Mouse (Mus musculus): ENCODE data around the gene Dab2ip. TPM values are rescaled to one million over a fixed set of nuclear protein-coding genes. Genes with fewer than 3 reads are reported as not detected.

Dab2ip gene
- polyA plus RNA-seq, 1 experiment from 2014 or later: 42.4 TPM

DNA sequence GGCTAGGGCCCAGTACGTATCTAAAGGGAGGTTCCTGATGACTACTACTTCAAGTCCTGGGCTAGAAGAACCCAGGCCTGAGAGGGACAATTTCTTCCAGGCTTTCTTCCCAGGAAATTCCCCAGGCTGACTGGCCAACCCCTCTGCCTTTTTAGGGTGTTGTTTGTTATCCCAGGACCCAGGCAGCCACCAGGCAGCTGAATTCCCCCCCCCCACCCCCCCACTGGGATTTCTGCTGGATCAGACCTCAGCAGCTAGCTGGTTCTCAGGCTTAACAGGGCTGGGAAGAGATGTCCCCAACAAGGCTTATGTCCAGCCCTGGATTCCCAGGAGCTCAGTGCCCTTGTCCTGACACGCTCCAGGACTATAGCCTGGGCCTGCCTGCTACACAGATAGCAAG is 142.9 kb downstream of the Dab2ip start:
- Histone ChIP-seq H3K36me3 (ENCODE audit: control insufficient read depth, insufficient read depth, low read length) (peaks cover 2% of the 10 kb centered on the region; the same call in 1 of the 2 replicates), H3K9me3 (ENCODE audit: control insufficient read depth, low read length) (no peaks in the 10 kb centered on the region), H3K27ac (ENCODE audit: low read depth, low read length) (no peak overlapping the region), H3K9ac (ENCODE audit: low read depth, low read length) (no peak overlapping the region), H3K27me3 (ENCODE audit: control insufficient read depth, insufficient read depth, low read length) (no peaks in the 10 kb centered on the region), H3K4me2 (replicated peaks; ENCODE audit: low read depth, low read length) (no peak overlapping the region), H3K4me3 (ENCODE audit: low read length) (no peak overlapping the region), H3K4me1 (ENCODE audit: control insufficient read depth, insufficient read depth, low read length) (peaks cover 18% of the 10 kb centered on the region)
- 95% methylated on average over 2 of the region's 2 CpGs for WGBS
- ATAC-seq (ENCODE audit: low FRiP score, low TSS enrichment): no peak

DNA sequence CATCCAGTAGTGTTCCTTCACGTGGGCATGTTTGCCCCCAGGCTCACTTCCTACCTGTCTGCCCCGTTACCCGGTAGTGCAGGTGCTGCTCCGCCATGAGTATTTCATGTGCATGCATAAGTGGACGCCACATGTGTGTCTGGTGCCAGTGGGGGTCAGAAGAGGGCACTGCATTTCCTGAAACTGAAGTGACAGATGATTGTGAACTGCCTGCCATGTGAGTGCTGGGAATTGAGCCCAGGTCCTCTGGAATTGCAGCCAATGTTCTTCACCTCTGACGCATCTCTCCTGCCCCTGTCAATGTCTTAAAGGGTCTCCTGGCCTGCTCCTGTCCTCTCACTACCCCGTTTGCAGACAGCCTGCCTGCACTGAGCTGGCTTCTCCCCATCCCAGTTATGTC is 143.9 kb downstream of the Dab2ip start:
- Histone ChIP-seq H3K4me3 (ENCODE audit: low read length) (no peak overlapping the region), H3K36me3 (ENCODE audit: control insufficient read depth, insufficient read depth, low read length) (peaks cover 3% of the 10 kb centered on the region; the same call in 1 of the 2 replicates), H3K9me3 (ENCODE audit: control insufficient read depth, low read length) (no peaks in the 10 kb centered on the region), H3K27ac (ENCODE audit: low read depth, low read length) (no peak overlapping the region), H3K27me3 (ENCODE audit: control insufficient read depth, insufficient read depth, low read length) (no peaks in the 10 kb centered on the region), H3K9ac (ENCODE audit: low read depth, low read length) (no peak overlapping the region), H3K4me2 (replicated peaks; ENCODE audit: low read depth, low read length) (no peak overlapping the region), H3K4me1 (ENCODE audit: control insufficient read depth, insufficient read depth, low read length) (peaks cover 8% of the 10 kb centered on the region)
- WGBS: 83% methylated on average over 7 of the region's 7 CpGs
- no peak for ATAC-seq (ENCODE audit: low FRiP score, low TSS enrichment)

DNA sequence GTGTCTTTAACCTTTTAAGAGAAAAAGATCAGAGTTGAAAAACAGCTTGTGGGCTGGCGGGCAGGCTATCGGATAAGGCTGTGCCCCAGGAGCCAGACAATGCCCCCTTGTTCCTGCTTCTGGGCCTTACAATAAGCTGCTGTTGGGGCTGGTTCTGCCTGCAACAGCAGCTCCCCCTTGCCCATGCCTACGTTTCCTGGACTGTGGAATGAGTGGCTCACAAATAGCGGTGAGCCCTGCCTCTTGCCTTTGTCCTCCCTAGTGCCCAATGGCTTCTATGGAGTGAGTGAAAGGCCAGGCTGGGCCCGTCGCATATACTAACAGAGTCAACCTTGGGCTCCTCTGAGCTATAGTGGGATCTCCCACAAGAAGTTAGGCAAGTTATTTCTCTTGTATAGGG is 144.5 kb downstream of the Dab2ip start:
- Histone ChIP-seq H3K4me2 (replicated peaks; ENCODE audit: low read depth, low read length) (no peak overlapping the region), H3K27ac (ENCODE audit: low read depth, low read length) (peak overlapping the region; percentile 17; the same call in 1 of the 2 replicates), H3K4me1 (ENCODE audit: control insufficient read depth, insufficient read depth, low read length) (peaks cover 6% of the 10 kb centered on the region; the same call in 1 of the 2 replicates), H3K36me3 (ENCODE audit: control insufficient read depth, insufficient read depth, low read length) (peaks cover 8% of the 10 kb centered on the region), H3K4me3 (ENCODE audit: low read length) (no peak overlapping the region), H3K27me3 (ENCODE audit: control insufficient read depth, insufficient read depth, low read length) (no peaks in the 10 kb centered on the region), H3K9ac (ENCODE audit: low read depth, low read length) (no peak overlapping the region), H3K9me3 (ENCODE audit: control insufficient read depth, low read length) (no peaks in the 10 kb centered on the region)
- ATAC-seq (ENCODE audit: low FRiP score, low TSS enrichment): no peak
- WGBS: 86% methylated on average over 6 of the region's 6 CpGs

DNA sequence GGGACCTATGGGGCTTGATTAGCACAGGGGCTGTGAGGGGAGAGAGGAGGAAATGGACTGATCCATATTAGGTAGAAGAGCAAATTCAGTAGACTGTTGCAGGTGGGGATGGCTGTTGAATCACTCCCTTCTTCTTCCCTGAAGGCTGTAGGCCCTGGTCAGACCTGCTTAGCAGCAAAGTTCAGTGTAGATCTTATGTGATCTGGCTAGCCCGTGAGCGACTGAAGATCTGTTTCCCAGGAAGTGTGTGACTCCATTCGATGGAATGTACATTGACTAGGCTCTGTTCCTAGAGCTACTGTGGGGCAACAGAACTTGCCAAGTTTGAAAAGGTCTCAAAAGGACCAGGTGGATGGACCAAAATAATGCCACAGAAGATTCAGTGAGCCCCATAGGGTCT is 145.2 kb downstream of the Dab2ip start:
- no peak overlapping the region for H3K4me2 ChIP-seq (replicated peaks; ENCODE audit: low read depth, low read length)
- H3K27ac ChIP-seq (ENCODE audit: low read depth, low read length): peak overlapping the region; percentile 17; the same call in 1 of the 2 replicates
- H3K27me3 ChIP-seq (ENCODE audit: control insufficient read depth, insufficient read depth, low read length): no peaks in the 10 kb centered on the region
- no peak overlapping the region for H3K9ac ChIP-seq (ENCODE audit: low read depth, low read length)
- 83% methylated on average over 3 of the region's 3 CpGs for WGBS
- H3K4me3 ChIP-seq (ENCODE audit: low read length): no peak overlapping the region
- peaks cover 6% of the 10 kb centered on the region; the same call in 1 of the 2 replicates for H3K4me1 ChIP-seq (ENCODE audit: control insufficient read depth, insufficient read depth, low read length)
- H3K36me3 ChIP-seq (ENCODE audit: control insufficient read depth, insufficient read depth, low read length): peaks cover 14% of the 10 kb centered on the region
- no peaks in the 10 kb centered on the region for H3K9me3 ChIP-seq (ENCODE audit: control insufficient read depth, low read length)
- ATAC-seq (ENCODE audit: low FRiP score, low TSS enrichment): no peak

DNA sequence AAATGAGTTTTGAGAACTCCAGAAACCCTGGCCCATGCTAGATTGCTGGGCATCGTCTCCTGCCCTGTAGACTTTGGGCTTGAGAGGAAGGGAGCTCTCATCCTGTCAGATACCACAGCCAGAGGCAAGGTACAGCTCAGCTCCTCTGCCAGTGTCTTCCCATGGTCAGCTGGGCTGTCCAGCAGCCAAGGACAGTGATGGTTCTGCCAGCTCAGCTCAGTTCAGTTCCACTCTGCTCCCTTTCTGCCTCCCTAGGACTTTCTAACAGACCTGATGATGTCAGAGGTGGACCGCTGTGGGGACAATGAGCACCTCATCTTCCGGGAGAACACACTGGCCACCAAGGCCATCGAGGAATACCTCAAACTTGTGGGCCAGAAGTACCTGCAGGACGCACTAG is 154.5 kb downstream of the Dab2ip start:
- Histone ChIP-seq H3K9ac (ENCODE audit: low read depth, low read length) (no peak overlapping the region), H3K4me1 (ENCODE audit: control insufficient read depth, insufficient read depth, low read length) (peaks cover 5% of the 10 kb centered on the region; the same call in 1 of the 2 replicates), H3K4me3 (ENCODE audit: low read length) (no peak overlapping the region), H3K27me3 (ENCODE audit: control insufficient read depth, insufficient read depth, low read length) (no peaks in the 10 kb centered on the region), H3K4me2 (replicated peaks; ENCODE audit: low read depth, low read length) (no peak overlapping the region), H3K36me3 (ENCODE audit: control insufficient read depth, insufficient read depth, low read length) (peaks cover 93% of the 10 kb centered on the region), H3K9me3 (ENCODE audit: control insufficient read depth, low read length) (no peaks in the 10 kb centered on the region), H3K27ac (ENCODE audit: low read depth, low read length) (no peak overlapping the region)
- ATAC-seq (ENCODE audit: low FRiP score, low TSS enrichment): no peak
- WGBS: 98% methylated on average over 5 of the region's 5 CpGs

DNA sequence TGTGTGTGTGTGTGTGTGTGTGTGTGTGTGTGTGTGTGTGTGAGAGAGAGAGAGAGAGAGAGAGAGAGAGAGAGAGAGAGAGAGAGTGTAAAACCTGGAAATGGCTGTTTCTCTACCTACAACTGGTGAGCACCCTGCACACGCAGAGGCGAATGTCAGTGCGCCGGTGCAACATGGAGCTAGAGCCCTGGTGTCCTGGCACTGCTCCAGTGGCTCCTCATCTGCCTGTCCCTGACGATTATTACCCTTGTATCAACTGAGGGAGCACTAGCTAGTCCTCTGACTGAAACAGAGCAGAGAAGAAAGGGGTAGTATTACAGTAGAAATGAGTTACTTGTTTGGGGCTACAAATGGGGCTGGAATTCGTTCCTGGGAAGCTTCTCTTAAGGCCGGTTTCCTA is 155.4 kb downstream of the Dab2ip start:
- Histone ChIP-seq H3K27ac (ENCODE audit: low read depth, low read length) (no peak overlapping the region), H3K4me1 (ENCODE audit: control insufficient read depth, insufficient read depth, low read length) (peaks cover 5% of the 10 kb centered on the region; the same call in 1 of the 2 replicates), H3K4me3 (ENCODE audit: low read length) (no peak overlapping the region), H3K27me3 (ENCODE audit: control insufficient read depth, insufficient read depth, low read length) (no peaks in the 10 kb centered on the region), H3K4me2 (replicated peaks; ENCODE audit: low read depth, low read length) (no peak overlapping the region), H3K36me3 (ENCODE audit: control insufficient read depth, insufficient read depth, low read length) (peaks cover 93% of the 10 kb centered on the region), H3K9me3 (ENCODE audit: control insufficient read depth, low read length) (no peaks in the 10 kb centered on the region), H3K9ac (ENCODE audit: low read depth, low read length) (no peak overlapping the region)
- WGBS: 82% methylated on average over 7 of the region's 7 CpGs
- no peak for ATAC-seq (ENCODE audit: low FRiP score, low TSS enrichment)

DNA sequence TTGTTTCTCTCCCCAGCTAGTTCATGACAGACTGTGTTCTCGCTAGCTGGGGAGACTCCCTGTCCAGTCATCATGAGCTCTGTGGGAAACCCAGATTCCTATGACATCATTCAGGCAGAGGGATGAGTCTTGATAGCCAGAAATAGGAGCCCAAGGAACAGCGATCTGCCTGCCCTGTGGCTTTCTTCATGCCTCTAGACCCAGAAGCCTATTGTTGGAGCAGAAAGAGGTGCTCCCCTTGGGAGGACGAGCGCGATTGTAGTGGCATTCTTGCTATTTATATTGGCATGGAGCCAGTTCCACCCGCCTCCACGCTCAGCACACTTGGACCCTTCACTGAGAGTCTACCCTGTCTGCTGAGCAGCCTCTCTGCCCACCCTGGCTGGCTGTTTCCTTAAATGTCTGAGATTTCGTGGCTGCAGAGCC is 156.7 kb downstream of the Dab2ip start:
- Histone ChIP-seq H3K27ac (ENCODE audit: low read depth, low read length) (no peak overlapping the region), H3K4me3 (ENCODE audit: low read length) (no peak overlapping the region), H3K4me2 (replicated peaks; ENCODE audit: low read depth, low read length) (no peak overlapping the region), H3K36me3 (ENCODE audit: control insufficient read depth, insufficient read depth, low read length) (peaks cover 97% of the 10 kb centered on the region), H3K27me3 (ENCODE audit: control insufficient read depth, insufficient read depth, low read length) (no peaks in the 10 kb centered on the region), H3K9me3 (ENCODE audit: control insufficient read depth, low read length) (no peaks in the 10 kb centered on the region), H3K4me1 (ENCODE audit: control insufficient read depth, insufficient read depth, low read length) (peaks cover 5% of the 10 kb centered on the region; the same call in 1 of the 2 replicates), H3K9ac (ENCODE audit: low read depth, low read length) (no peak overlapping the region)
- peak; percentile 43; the same call in 1 of the 2 replicates for ATAC-seq (ENCODE audit: low FRiP score, low TSS enrichment)
- WGBS: 52% methylated on average over 8 of the region's 8 CpGs

DNA sequence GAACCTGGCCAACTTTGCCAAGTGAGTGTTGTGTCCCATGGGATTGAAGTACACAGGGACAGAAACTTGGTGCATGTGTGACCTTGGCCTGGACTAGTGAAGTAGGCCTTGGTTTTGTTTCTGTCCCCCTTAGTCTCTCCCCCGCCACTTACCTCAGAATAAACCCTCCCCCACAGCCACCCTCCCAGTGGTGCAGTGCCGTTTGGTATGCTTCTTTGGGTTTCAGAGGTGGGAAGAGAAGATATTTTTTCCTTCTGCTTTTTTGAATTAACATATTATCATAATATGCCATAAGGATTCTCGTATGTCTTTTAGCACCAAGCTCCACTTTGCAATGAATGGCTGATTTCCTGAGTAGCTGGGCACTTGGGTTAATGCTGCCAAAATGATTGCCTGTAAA is 157.4 kb downstream of the Dab2ip start:
- no peaks in the 10 kb centered on the region for H3K27me3 ChIP-seq (ENCODE audit: control insufficient read depth, insufficient read depth, low read length)
- 76% methylated on average over 3 of the region's 3 CpGs for WGBS
- H3K4me3 ChIP-seq (ENCODE audit: low read length): no peak overlapping the region
- H3K27ac ChIP-seq (ENCODE audit: low read depth, low read length): no peak overlapping the region
- no peak for ATAC-seq (ENCODE audit: low FRiP score, low TSS enrichment)
- peaks cover 97% of the 10 kb centered on the region for H3K36me3 ChIP-seq (ENCODE audit: control insufficient read depth, insufficient read depth, low read length)
- H3K4me2 ChIP-seq (replicated peaks; ENCODE audit: low read depth, low read length): no peak overlapping the region
- peaks cover 5% of the 10 kb centered on the region; the same call in 1 of the 2 replicates for H3K4me1 ChIP-seq (ENCODE audit: control insufficient read depth, insufficient read depth, low read length)
- no peaks in the 10 kb centered on the region for H3K9me3 ChIP-seq (ENCODE audit: control insufficient read depth, low read length)
- H3K9ac ChIP-seq (ENCODE audit: low read depth, low read length): no peak overlapping the region

DNA sequence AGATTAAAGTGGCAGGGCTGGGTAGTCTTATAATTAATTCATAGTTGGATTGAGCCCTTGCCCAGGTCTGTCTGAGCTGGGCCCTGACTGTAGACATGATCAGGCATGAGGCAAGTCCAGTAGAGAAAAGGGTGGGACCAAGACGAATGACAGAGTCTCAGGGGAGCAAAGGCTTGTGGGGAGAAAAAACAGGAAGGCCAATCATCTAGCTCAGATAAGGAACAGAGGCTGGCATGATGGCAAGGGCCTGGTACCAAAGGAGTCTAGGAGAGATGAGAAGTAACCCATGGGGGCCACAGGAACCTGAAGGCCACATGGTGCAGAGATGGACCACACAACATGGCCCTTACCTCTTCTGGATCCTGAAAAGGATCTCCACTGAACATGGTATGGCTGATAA is 158.1 kb downstream of the Dab2ip start:
- ATAC-seq (ENCODE audit: low FRiP score, low TSS enrichment): no peak
- H3K4me2 ChIP-seq (replicated peaks; ENCODE audit: low read depth, low read length): no peak overlapping the region
- peaks cover 5% of the 10 kb centered on the region; the same call in 1 of the 2 replicates for H3K4me1 ChIP-seq (ENCODE audit: control insufficient read depth, insufficient read depth, low read length)
- WGBS: 76% methylated on average over 1 of the region's 1 CpGs
- no peak overlapping the region for H3K4me3 ChIP-seq (ENCODE audit: low read length)
- H3K9me3 ChIP-seq (ENCODE audit: control insufficient read depth, low read length): no peaks in the 10 kb centered on the region
- no peak overlapping the region for H3K27ac ChIP-seq (ENCODE audit: low read depth, low read length)
- no peak overlapping the region for H3K9ac ChIP-seq (ENCODE audit: low read depth, low read length)
- no peaks in the 10 kb centered on the region for H3K27me3 ChIP-seq (ENCODE audit: control insufficient read depth, insufficient read depth, low read length)
- H3K36me3 ChIP-seq (ENCODE audit: control insufficient read depth, insufficient read depth, low read length): peaks cover 97% of the 10 kb centered on the region

All from kidney, embryonic 14.5 days (tissue).